Mouse (Mus musculus): ENCODE data around the gene Larp1b.

- no peak for TF ChIP-seq EP300 (optimal IDR thresholded peaks at IDR 0.05)
- TF ChIP-seq CTCF (IDR thresholded peaks at IDR 0.05; ENCODE audit: low read depth): no peak
Measured at GRCm38 (mm10) chr3:41059249-41059648, 109.6 kb downstream of the Larp1b start.
